Mouse (Mus musculus) layer of hippocampus, postnatal 14 days (tissue): ENCODE data around the gene F930015N05Rik. TPM values are rescaled to one million over a fixed set of nuclear protein-coding genes. Genes with fewer than 3 reads are reported as not detected.

ENCODE experiments used
- DNase-seq, 2 experiments: peaks; one replicate each; pipeline ENCODE4 v3.0.0; 2021 to 2022; ENCODE audit warnings: low spot score in 2 of 2, mixed read lengths in 1 of 2
- total RNA-seq, 2 experiments: library from RNA; stranded (reverse); gene quantifications; 2 replicates each; pipeline ENCODE4 v1.2.3; 2021

The F930015N05Rik gene
- total RNA-seq, 2 experiments from 2014 or later, result not detected

DNA sequence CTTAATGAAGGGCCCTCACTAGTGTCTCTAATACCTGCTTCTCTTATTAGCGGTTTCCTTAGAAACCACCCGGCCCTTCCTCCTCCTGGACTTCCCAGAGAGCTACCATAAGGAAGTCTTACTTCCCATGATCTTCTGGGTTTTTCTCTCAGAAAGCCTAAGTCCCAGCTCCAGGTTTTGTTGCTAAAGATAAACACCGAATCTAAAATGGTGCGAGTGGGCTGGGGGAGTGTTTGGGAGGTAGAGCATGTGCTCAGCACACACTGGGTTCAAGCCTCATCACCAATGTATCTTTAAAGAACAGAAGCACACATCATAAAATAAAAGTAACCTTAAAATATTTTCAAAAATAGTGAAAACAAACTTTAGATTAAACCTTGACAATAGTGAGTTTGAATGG is 50.1 kb downstream of the F930015N05Rik start:
- no peak for DNase-seq

Other genes with a start within 250 kb of the F930015N05Rik start
- gene Hs3st3a1, start 1.3 kb downstream of the F930015N05Rik start, total RNA-seq, result under 1 TPM; 0.18 to 0.36 TPM